Mouse (Mus musculus) cerebellum, adult 2 months (tissue): ENCODE data around the gene Upp1.

Experiments used
- CTCF ChIP-seq: fragments of 200-500 bp; IDR thresholded peaks from 2 replicates; pipeline ENCODE4 v1.5.1; 2011; ENCODE audit warnings: low read depth, mild to moderate bottlenecking, control low read depth, low read length, moderate library complexity, borderline replicate concordance; ENCODE audit not compliant: insufficient read depth
- POLR2A ChIP-seq: fragments of 200-500 bp; IDR thresholded peaks from 2 replicates; pipeline ENCODE4 v1.6.1; 2011; ENCODE audit warnings: low read length, control low read depth, borderline replicate concordance; ENCODE audit not compliant: insufficient read depth

DNA sequence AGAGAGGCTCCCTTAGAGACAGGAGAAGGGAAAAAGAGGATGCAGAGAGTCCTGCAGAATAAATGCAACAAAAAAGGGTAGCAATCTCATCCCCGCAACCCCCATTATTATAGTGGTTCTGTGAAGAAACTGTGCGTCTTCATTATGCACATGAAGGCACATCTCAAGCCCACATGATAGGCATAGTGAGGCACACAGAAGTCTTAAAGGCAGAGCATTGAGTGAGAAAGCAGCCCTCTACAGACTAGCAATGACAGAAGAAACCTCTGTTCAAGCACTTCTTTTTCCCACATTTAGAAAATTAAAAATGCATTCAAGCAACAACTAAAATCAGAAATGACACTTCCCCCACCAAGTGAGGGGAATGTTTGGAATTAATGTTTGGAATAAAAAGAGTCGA is 41.5 kb upstream of the Upp1 start:
- TF ChIP-seq POLR2A = no peak
- no peak for TF ChIP-seq CTCF
